Mouse (Mus musculus): ENCODE measurements around the gene Dcaf12l1. TPM values are rescaled to one million over a fixed set of nuclear protein-coding genes. Genes with fewer than 3 reads are reported as not detected.
"Not testable (repeated sequence)": the region's sequence is repeated elsewhere in the genome, so short reads cannot be mapped to it uniquely, and the experiment has no call there.

The Dcaf12l1 gene
- polyA plus RNA-seq (2015; fragmentation: Nextera tagmentation; extraction: Ambion mirVana) = 3.0 and 3.4 TPM in 2 replicates

DNA sequence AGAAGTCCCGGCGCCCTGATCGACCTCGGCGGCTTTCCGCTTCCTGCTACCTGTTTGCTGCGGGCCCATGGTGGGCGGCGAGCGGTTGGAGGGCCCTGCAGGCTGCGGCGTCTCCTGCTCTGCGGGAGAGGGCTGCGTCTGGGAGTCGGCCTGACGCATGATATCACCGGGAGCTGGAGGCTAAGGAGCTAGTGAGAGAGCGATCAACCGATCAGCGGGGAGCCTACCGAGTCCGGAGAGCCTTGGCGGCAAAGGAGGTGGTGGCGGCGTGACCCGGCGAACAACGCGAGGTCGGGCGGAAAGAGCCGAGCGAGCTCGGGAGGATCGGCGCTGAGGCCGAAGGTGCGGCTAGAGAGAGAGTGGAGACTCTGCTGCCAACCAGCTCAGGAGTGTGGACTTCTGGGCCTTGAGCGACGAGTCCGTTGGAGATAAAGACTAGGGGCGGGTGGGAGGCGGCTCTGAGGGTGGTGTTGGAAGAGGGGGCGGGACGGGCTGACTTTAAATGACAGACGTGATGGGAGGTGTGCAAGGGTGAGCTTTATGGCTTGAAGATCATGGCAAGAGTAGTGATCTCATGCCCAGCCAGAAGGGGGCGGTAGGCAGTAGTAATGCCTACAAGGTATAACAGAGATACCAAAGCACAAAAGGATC is at the start of gene Dcaf12l1:
Dcaf12l1 (minus strand) TSS at position 437 of the 651 bp plus-strand sequence.
- H3K27me3 ChIP-seq (replicated peaks; ENCODE audit: control insufficient read depth, insufficient read depth, low read length) = no peaks in the 10 kb centered on the region
- no peaks in the 10 kb centered on the region for H3K36me3 ChIP-seq (ENCODE audit: control insufficient read depth, insufficient read depth)
- peak within 1 kb of the TSS; percentile 76 for H3K4me2 ChIP-seq (replicated peaks; ENCODE audit: low read depth)
- peak; percentile 59 for TF ChIP-seq CTCF (IDR thresholded peaks at IDR 0.05; ENCODE audit: low read depth)
- H3K9ac ChIP-seq (ENCODE audit: low read depth, low read length) = peak within 1 kb of the TSS; percentile 45; the same call in 1 of the 2 replicates
- peak within 1 kb of the TSS; percentile 38 for H3K4me3 ChIP-seq (ENCODE audit: low read depth, low read length)
- H3K27ac ChIP-seq (ENCODE audit: low read depth, low read length) = no peak within 1 kb of the TSS
- WGBS = 16% methylated on average over 47 of the region's 47 CpGs
- no peaks in the 10 kb centered on the region for H3K9me3 ChIP-seq (ENCODE audit: control insufficient read depth)
- peak; percentile 97 for ATAC-seq
- no peaks in the 10 kb centered on the region for H3K4me1 ChIP-seq (replicated peaks; ENCODE audit: control insufficient read depth, insufficient read depth, low read length)

DNA sequence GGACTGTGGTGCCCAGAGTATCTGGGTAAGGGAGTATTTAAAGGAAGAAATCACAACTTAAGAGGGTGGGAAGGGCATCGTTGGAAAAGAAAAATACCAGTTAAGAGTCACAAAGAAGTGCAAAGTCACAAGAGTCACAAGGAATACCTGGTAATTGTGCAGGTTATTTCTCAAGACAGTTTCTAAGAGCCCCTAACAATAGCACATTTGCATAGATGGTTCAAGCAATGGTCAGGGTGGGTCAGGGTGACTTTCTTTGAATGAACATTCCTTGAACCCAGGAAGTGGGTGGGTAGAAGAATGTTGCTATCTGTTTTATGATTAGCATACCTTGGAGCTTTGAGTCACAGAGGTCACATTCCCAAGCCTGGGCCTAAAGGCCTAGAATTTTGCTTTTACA is 19.4 kb upstream of the Dcaf12l1 start:
- ATAC-seq; H3K36me3 ChIP-seq (ENCODE audit: control insufficient read depth, insufficient read depth); H3K4me2 ChIP-seq (replicated peaks; ENCODE audit: low read depth); H3K4me1 ChIP-seq (replicated peaks; ENCODE audit: control insufficient read depth, insufficient read depth, low read length); H3K27me3 ChIP-seq (replicated peaks; ENCODE audit: control insufficient read depth, insufficient read depth, low read length); H3K9ac ChIP-seq (ENCODE audit: low read depth, low read length); H3K27ac ChIP-seq (ENCODE audit: low read depth, low read length); H3K9me3 ChIP-seq (ENCODE audit: control insufficient read depth); H3K4me3 ChIP-seq (ENCODE audit: low read depth, low read length): not testable (repeated sequence)
- WGBS = 70% methylated on average over 1 of the region's 1 CpGs

DNA sequence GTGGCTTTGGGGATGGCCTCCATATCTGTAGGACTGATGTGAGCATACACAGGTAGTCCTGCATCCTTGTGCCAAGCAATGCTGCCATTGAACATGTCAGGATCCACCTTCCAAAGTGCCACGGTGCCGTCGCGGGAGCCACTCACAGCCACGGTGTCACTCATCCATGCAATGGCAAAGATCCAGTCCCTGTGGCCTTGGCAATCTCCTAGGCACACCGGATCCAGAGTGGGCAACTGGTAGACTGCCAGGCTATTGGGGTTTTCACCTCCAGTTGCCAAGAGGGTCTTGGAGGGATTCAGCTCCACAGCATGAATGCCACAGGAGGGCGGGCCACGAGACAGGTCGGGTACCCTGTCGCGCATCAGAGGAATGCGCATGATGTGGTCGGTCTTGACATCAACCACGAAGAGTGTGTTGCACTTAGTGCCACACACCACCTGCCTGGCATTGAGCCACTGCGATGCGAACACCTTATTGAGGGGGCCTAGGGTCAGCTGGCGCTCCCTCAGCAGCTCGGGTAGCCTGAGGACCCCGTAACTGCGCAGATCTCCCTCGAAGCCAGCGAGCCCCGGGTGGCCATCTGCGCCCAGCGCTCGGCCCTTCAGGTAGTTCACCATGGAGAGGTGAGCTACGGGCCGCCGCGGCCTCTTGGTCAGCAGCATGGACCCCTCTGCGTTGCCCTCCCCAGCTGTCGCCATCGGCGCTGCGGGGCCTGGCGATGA is 799 bp downstream of the Dcaf12l1 start:
- no peak for TF ChIP-seq CTCF (IDR thresholded peaks at IDR 0.05; ENCODE audit: low read depth)
- H3K4me1 ChIP-seq (replicated peaks; ENCODE audit: control insufficient read depth, insufficient read depth, low read length) = no peaks in the 10 kb centered on the region
- H3K36me3 ChIP-seq (ENCODE audit: control insufficient read depth, insufficient read depth) = no peaks in the 10 kb centered on the region
- peak overlapping the region; percentile 45; the same call in 1 of the 2 replicates for H3K9ac ChIP-seq (ENCODE audit: low read depth, low read length)
- peak overlapping the region; percentile 38 for H3K4me3 ChIP-seq (ENCODE audit: low read depth, low read length)
- no peaks in the 10 kb centered on the region for H3K9me3 ChIP-seq (ENCODE audit: control insufficient read depth)
- peak; percentile 15; the same call in 1 of the 2 replicates for ATAC-seq
- 36% methylated on average over 36 of the region's 36 CpGs for WGBS
- H3K27ac ChIP-seq (ENCODE audit: low read depth, low read length) = no peak overlapping the region
- no peaks in the 10 kb centered on the region for H3K27me3 ChIP-seq (replicated peaks; ENCODE audit: control insufficient read depth, insufficient read depth, low read length)
- peak overlapping the region; percentile 76 for H3K4me2 ChIP-seq (replicated peaks; ENCODE audit: low read depth)

Data from intestine, postnatal 0 days (tissue).